Mouse (Mus musculus) megakaryocyte, embryonic 14.5 days (primary cell): ENCODE results near the gene Epha1.

ENCODE experiments used
- FLI1 ChIP-seq: IDR thresholded peaks from 2 replicates; pipeline ENCODE4 v1.6.1; 2012; ENCODE audit warnings: low read length, inconsistent platforms, mixed read lengths
- GATA1 ChIP-seq: IDR thresholded peaks from 3 replicates; pipeline ENCODE4 v1.6.1; 2012; ENCODE audit warnings: mixed read lengths, low read length, inconsistent platforms, borderline replicate concordance

GRCm38 (mm10) chr6:42355366-42355765, 17.7 kb downstream of the Epha1 start:
- TF ChIP-seq GATA1 (no peak), FLI1 (no peak)
